Mouse (Mus musculus) spleen, adult 2 months (tissue): ENCODE data around the gene Enho. TPM values are rescaled to one million over a fixed set of nuclear protein-coding genes. Genes with fewer than 3 reads are reported as not detected.

Source experiments
- DNase-seq, 2 experiments: peaks; one replicate each; pipeline versions ENCODE4 v3.0.0 to v3.0.0-alpha.2; 2012 to 2021; ENCODE audit warnings: low spot score in 2 of 2, low read depth in 1 of 2
- H3K27ac ChIP-seq: fragments of 200-500 bp; 2 replicates; pipeline ENCODE4 v1.5.1; 2012; ENCODE audit warnings: low read length, inconsistent platforms; ENCODE audit not compliant: insufficient read depth
- H3K27me3 ChIP-seq: fragments of 200-500 bp; 2 replicates; pipeline ENCODE4 v1.6.1; 2012; ENCODE audit warnings: mild to moderate bottlenecking, moderate library complexity, low read length, inconsistent platforms; ENCODE audit not compliant: control insufficient read depth, insufficient read depth
- H3K36me3 ChIP-seq: fragments of 200-500 bp; 2 replicates; pipeline ENCODE4 v1.6.1; 2012; ENCODE audit warnings: mild to moderate bottlenecking, low read length, inconsistent platforms; ENCODE audit not compliant: control insufficient read depth, insufficient read depth
- H3K4me1 ChIP-seq: fragments of 200-500 bp; 2 replicates; pipeline ENCODE4 v1.6.1; 2011; ENCODE audit warnings: inconsistent platforms; ENCODE audit not compliant: control insufficient read depth, insufficient read depth, insufficient read length
- H3K4me3 ChIP-seq: fragments of 200-500 bp; 2 replicates; pipeline ENCODE4 v1.5.1; 2011; ENCODE audit warnings: mild to moderate bottlenecking, inconsistent platforms; ENCODE audit not compliant: insufficient read depth, insufficient read length; ENCODE audit errors: extremely low read depth
- CTCF ChIP-seq: fragments of 200-500 bp; IDR thresholded peaks from 2 replicates; pipeline ENCODE4 v1.5.1; 2011; ENCODE audit warnings: mild to moderate bottlenecking, inconsistent platforms; ENCODE audit not compliant: insufficient read depth, insufficient read length, insufficient replicate concordance; ENCODE audit errors: extremely low read depth
- POLR2A ChIP-seq: fragments of 200-500 bp; IDR thresholded peaks from 2 replicates; pipeline ENCODE4 v1.6.1; 2011; ENCODE audit warnings: low read depth, low read length, inconsistent platforms
- WGBS: fragments of 180-500 bp; shearing (Covaris S2); methylation state at CpG from one replicate; pipeline ENCODE4 v1.1.7; 2018; 5-methylcytosine and 5-hydroxymethylcytosine counted together
- polyA plus RNA-seq: library from polyadenylated mRNA; depleted of rRNA; stranded (reverse); fragments of >200 nt; gene quantifications from 2 replicates; pipeline ENCODE4 v1.2.3, GENCODE M21; 2012

Gene Enho
- polyA plus RNA-seq, 1 experiment = 8.9 TPM

DNA sequence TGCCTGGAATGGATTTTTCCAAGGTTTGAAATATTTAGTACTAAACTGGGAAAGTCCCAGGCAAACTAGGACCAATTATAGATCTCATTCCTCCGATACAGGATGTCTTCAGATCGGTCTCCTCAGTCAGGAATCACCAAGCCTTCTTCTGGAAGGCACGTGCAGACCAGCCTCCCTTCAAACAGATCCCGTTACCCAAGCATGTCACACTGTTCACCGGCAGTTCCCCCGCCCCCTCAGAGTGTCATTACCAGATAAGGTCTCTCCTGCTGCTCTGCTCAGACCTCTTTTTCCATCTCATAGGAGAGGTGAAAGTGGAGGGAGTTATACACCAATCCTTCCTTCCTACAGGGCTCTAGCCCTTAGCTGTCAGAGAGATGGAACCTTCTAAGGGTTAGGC is 13.6 kb upstream of the Enho start:
- no peaks in the 10 kb centered on the region for H3K4me1 ChIP-seq
- no peak overlapping the region for H3K27ac ChIP-seq
- TF ChIP-seq CTCF = no peak
- no peak for TF ChIP-seq POLR2A
- H3K36me3 ChIP-seq = no peaks in the 10 kb centered on the region
- no peaks in the 10 kb centered on the region for H3K27me3 ChIP-seq
- WGBS = 75% methylated on average over 6 of the region's 6 CpGs
- H3K4me3 ChIP-seq = no peak overlapping the region
- DNase-seq = no peak

DNA sequence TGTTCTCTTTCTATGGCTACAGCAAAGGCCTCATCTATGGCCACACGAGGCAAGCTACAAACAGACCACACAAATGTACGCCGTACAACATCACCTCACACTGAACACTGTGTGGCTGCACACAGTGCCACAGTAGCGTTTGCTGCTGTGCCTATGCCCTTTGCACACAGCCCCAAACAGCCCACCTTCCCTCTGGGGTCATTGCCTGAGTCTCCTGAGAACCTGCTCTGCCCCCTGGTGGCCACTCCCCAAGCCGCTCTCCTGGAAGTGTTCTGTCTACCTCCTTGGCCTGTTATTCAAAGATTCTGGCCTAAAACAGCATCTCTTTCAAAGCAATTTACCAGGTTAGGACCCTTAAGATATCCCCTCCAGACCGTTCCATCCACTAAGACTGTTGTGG is 13.2 kb upstream of the Enho start:
- Histone ChIP-seq H3K4me3 (no peak overlapping the region), H3K4me1 (no peaks in the 10 kb centered on the region), H3K27me3 (no peaks in the 10 kb centered on the region), H3K36me3 (no peaks in the 10 kb centered on the region), H3K27ac (no peak overlapping the region)
- peak in 1 of 2 experiments; percentile 36 for DNase-seq
- TF ChIP-seq CTCF = peak; percentile 53; the same call in 1 of the 2 replicates
- no peak for TF ChIP-seq POLR2A
- WGBS = 54% methylated on average over 6 of the region's 6 CpGs

DNA sequence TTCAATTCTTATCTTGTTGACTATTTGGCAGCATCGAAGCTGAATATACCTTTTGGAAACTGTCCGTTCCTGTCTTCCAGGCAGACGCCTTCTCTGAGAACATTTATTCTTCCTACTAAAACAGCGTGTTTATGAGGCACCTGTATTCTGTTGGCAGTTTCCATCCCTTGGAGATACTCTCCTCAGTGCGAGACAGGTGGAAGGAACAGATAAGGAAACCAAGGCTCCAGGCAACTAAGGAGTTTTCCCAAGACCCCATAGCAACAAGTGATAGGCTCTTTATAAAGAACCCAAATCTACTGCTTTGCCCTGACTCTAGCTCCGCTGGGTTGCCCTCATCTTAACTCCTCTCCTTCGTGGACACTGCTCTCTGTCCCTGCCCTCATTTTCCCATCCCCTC is 8.5 kb upstream of the Enho start:
- no peak overlapping the region for H3K27ac ChIP-seq
- no peaks in the 10 kb centered on the region for H3K27me3 ChIP-seq
- no peak for TF ChIP-seq CTCF
- TF ChIP-seq POLR2A = no peak
- H3K36me3 ChIP-seq = no peaks in the 10 kb centered on the region
- no peaks in the 10 kb centered on the region for H3K4me1 ChIP-seq
- WGBS = 79% methylated on average over 7 of the region's 7 CpGs
- DNase-seq = no peak
- H3K4me3 ChIP-seq = no peak overlapping the region

DNA sequence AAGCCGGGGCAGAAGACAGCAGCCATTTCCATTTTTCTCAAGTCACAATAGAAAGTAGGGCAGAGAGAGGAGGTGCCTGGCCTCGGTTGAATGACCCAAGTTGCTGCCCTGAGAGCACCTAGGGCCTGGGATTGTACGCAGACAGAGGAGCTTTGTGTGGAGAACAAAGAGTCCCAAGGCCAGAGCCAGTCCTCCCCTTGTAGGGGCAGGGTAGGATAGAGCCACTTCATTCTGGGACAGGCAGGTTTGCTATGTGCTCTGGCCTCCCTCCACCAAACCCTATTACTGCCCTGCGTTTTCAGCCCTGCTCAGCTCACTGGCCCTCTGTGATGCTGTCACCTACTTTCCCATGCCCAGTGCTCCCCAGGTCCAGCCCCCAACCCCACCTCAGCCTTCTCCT is 8.0 kb upstream of the Enho start:
- TF ChIP-seq POLR2A = no peak
- Histone ChIP-seq H3K4me3 (no peak overlapping the region), H3K36me3 (no peaks in the 10 kb centered on the region), H3K27me3 (no peaks in the 10 kb centered on the region), H3K4me1 (no peaks in the 10 kb centered on the region), H3K27ac (no peak overlapping the region)
- WGBS = 78% methylated on average over 4 of the region's 4 CpGs
- DNase-seq = no peak

DNA sequence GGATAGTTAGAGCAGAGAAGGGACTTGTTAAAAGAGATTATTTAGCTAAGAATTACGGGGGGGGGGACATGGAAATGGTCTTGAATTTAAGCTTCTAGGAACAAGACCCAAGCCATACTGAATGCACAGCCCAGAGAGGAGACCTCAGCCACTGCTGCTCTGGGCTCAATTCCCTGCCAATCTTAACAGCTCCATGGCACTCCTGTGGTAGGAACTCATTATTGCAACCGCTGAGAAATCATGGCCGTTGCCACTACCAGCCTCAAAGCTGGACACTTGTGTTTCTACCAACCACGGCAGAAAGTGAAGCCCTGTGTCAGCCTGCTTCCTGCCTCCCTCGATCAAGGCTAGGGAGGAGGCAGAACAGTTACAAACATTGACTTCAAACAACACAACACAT is 5.4 kb upstream of the Enho start:
- H3K4me3 ChIP-seq = no peak overlapping the region
- no peak for TF ChIP-seq CTCF
- TF ChIP-seq POLR2A = no peak
- H3K4me1 ChIP-seq = no peaks in the 10 kb centered on the region
- H3K27ac ChIP-seq = no peak overlapping the region
- WGBS = 10% methylated on average over 5 of the region's 5 CpGs
- DNase-seq = no peak
- no peaks in the 10 kb centered on the region for H3K27me3 ChIP-seq
- no peaks in the 10 kb centered on the region for H3K36me3 ChIP-seq

DNA sequence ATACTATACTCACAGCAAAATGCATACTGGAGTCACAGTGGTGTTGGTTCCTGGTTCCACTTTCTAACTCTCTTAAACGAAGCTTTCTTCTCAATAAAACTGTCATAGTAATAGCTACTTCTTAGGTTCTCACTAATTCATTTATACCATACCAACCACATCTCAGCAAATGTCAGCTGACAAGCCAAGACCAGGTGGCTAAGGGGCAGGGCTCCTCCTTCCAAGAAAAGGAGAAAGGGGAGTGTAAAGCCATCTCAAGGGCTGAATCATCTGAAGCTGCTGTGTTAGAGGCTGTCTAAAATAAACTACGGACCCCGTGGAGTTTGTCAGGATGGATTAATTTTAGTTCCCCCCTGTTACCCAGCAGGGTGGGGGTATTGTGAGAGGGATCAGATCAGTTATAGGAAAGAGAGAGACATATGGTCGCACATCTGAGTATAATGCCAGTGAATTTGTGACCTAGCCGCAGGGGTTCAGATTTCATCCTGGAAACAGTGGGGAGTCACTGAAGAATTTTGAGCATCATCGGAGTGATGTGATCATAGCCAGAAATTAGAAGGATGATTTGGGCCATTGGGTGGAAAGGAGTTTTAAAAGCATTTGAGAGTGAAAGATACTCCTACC is 1.2 kb upstream of the Enho start:
- Histone ChIP-seq H3K27me3 (peaks cover 3% of the 10 kb centered on the region), H3K4me3 (no peak overlapping the region), H3K27ac (no peak overlapping the region), H3K4me1 (peaks cover 4% of the 10 kb centered on the region; the same call in 1 of the 2 replicates), H3K36me3 (no peaks in the 10 kb centered on the region)
- 79% methylated on average over 6 of the region's 6 CpGs for WGBS
- TF ChIP-seq POLR2A (no peak), CTCF (no peak)
- no peak for DNase-seq

DNA sequence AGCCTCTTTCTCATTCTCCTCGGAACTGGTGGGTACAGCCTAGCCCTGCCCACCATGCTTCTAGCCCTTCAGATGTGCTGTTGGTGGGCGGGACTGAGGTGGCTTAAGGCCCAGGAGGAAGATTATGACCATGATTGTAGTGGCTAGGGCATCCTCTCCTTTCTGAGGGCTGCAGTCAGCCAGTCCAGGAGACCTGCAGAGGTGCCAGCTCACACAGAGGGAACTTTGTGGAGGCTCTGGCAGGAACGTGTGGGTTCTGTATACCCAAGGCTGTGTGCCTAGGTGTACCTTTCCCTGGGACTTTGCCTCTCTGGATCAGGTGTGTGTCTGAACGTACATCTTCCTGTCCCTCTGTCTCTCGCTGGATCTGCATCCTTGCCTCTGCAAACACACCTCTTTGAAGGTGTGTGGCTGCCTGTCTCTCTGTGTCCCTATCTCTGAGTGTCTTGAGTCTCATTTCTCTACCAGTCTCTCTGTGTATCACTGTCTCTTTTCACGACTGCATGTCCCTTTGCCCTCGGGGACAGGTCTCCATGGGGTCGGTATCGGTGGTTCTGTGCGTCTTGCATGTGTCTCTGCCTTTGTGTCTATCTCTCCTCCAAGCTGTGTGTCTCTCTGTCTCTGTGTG is 796 bp downstream of the Enho start:
- H3K27ac ChIP-seq = no peak overlapping the region
- peaks cover 3% of the 10 kb centered on the region for H3K27me3 ChIP-seq
- 28% methylated on average over 10 of the region's 10 CpGs for WGBS
- peaks cover 4% of the 10 kb centered on the region; the same call in 1 of the 2 replicates for H3K4me1 ChIP-seq
- no peaks in the 10 kb centered on the region for H3K36me3 ChIP-seq
- DNase-seq = no peak
- peak overlapping the region; percentile 33; the same call in 1 of the 2 replicates for H3K4me3 ChIP-seq
- TF ChIP-seq POLR2A (no peak), CTCF (no peak)
